Mouse (Mus musculus) thymus, adult 18-20 months (tissue): ENCODE data around the gene Gm8947.
"Not testable (repeated sequence)": the region's sequence is repeated elsewhere in the genome, so short reads cannot be mapped to it uniquely, and the experiment has no call there.

Source experiments
- DNase-seq, 2 experiments: peaks; one replicate each; pipeline ENCODE4 v3.0.0; 2022; ENCODE audit warnings: mixed read lengths in 2 of 2

Gene Gm8947

DNA sequence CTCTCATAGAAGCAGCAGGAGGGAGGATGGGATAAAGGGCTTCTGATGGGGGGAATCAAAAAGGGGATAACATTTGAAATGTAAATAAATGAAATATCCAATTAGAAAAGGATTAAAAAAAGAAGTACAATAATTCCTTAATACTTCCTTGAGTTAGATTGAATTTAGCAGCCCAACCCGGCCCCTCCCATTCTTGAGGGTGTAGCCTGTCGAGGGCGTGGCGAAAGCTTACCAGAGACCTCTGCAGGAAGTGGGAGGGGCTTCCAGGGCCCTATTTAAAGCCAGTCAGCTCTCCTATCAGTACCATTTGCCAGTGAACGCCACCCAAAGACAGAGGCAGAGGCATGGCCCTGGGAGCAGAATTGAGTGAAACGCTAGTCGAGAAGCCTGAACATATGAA lies 9.9 kb upstream of the Gm8947 start, which contains the start of gene Gm47985:
TSS of gene Gm47985 (plus strand) at position 272 of the 400 bp plus-strand sequence.
- DNase-seq: not testable (repeated sequence)

DNA sequence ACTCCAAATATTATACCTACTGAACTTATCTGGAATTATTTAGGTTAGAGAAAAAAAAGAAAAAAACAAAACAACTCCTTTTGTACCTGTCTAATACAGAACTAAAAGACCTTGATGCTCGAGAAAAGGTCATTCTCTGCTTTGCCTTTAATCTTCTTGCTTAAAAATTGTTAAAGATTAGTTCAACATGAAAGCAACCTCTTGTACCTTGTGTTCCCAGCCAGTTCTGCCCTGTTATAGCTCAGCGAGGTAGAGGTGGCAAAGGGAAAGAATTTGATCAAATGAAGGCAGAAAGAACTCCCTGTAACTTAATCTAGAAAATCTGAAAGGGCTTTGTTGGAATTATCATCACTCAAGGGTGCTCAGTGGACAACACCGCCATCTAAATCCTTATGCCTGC lies 6.0 kb upstream of the Gm8947 start:
- not testable (repeated sequence) for DNase-seq

GRCm38 (mm10) chr1:151186879-151187424 lies 5.2 kb upstream of the Gm8947 start:
- not testable (repeated sequence) for DNase-seq

GRCm38 (mm10) chr1:151188469-151188868 lies 3.7 kb upstream of the Gm8947 start:
- no peak for DNase-seq

DNA sequence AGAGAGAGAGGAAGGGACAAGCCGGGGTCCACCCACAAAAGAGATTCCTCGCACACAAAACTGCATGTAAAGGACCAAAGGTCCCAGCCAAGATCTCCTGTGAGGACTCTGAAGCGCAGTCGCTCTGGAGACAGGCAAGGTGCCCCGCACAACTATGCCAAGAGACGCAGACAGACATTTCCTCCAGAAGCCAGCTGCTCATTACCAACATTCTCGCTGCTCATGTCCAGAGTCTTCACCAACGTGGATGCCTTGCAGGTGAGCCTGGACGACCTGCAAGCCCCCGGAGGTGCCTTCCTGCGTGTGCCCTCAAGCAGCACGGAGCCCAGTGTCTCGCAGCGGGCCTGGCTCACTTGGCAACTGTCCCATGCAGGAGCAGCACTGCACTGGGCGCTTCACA lies 563 bp downstream of the Gm8947 start:
- not testable (repeated sequence) for DNase-seq

DNA sequence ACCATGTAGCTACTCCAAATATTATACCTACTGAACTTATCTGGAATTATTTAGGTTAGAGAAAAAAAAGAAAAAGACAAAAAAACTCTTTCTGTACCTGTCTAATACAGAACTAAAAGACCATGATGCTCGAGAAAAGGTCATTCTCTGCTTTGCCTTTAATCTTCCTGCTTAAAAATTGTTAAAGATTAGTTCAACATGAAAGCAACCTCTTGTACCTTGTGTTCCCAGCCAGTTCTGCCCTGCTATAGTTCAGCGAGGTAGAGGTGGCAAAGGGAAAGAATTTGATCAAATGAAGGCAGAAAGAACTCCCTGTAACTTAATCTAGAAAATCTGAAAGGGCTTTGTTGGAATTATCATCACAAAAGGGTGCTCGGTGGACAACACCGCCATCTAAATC lies 3.8 kb downstream of the Gm8947 start:
- DNase-seq: not testable (repeated sequence)

GRCm38 (mm10) chr1:151196690-151197089 lies 4.5 kb downstream of the Gm8947 start:
- not testable (repeated sequence) for DNase-seq

GRCm38 (mm10) chr1:151198120-151198519 lies 5.9 kb downstream of the Gm8947 start, which contains the start of gene Gm47995:
Gm47995 (plus strand) TSS chr1:151198448.
- not testable (repeated sequence) for DNase-seq

- DNase-seq: not testable (repeated sequence)
Observed at GRCm38 (mm10) chr1:151200620-151201019, 8.4 kb downstream of the Gm8947 start.

DNA sequence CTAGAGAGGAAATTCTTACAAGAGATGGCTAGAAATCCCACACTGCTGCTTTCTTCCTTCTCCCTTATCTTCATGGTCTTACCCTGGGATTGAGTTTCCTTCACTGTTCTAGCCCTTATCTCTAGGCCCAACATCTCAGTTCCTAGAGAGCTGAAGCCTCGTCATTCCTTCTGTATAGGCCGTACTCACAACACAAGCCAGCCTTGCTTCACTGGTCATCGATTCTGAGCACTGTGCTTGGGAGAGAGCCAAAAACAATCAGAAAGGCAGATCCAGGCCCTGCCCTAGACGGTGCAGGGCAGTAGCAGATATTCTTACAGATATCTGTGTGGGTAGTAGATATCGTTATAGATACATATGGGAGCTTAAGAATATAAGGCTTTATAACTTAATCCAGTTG lies 10.6 kb downstream of the Gm8947 start:
- not testable (repeated sequence) for DNase-seq

GRCm38 (mm10) chr1:151203818-151204217 lies 11.6 kb downstream of the Gm8947 start, which contains the start of gene 3110040M04Rik:
3110040M04Rik (plus strand) TSS chr1:151204121.
- not testable (repeated sequence) for DNase-seq

DNA sequence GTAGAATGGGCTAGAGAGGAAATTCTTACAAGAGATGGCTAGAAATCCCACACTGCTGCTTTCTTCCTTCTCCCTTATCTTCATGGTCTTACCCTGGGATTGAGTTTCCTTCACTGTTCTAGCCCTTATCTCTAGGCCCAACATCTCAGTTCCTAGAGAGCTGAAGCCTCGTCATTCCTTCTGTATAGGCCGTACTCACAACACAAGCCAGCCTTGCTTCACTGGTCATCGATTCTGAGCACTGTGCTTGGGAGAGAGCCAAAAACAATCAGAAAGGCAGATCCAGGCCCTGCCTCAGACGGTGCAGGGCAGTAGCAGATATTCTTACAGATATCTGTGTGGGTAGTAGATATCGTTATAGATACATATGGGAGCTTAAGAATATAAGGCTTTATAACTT lies 16.3 kb downstream of the Gm8947 start:
- not testable (repeated sequence) for DNase-seq

DNA sequence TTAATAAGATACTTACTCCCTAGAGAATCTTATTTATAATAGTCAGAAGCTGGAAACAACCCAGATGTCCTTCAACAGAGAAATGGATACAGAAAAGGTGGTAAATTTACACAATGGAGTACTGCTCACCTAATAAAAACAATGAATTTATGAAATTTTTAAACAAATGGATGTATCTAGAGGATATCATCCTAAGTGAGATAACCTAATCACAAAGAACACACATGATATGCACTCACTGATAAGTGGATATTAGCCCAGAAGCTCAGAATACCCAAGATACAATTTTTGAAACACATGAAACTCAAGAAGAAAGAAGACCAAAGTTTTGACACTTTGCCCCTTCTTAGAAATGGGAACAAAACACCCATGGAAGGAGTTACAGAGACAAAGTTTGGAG lies 16.8 kb downstream of the Gm8947 start:
- not testable (repeated sequence) for DNase-seq

- peak in 1 of 2 experiments; percentile 8 for DNase-seq
Observed at GRCm38 (mm10) chr1:151209824-151210355, 17.7 kb downstream of the Gm8947 start, which contains the start of gene Gm47996. Gm47996 (plus strand) TSS chr1:151210131.

GRCm38 (mm10) chr1:151211666-151212065 lies 19.5 kb downstream of the Gm8947 start:
- DNase-seq: not testable (repeated sequence)

DNA sequence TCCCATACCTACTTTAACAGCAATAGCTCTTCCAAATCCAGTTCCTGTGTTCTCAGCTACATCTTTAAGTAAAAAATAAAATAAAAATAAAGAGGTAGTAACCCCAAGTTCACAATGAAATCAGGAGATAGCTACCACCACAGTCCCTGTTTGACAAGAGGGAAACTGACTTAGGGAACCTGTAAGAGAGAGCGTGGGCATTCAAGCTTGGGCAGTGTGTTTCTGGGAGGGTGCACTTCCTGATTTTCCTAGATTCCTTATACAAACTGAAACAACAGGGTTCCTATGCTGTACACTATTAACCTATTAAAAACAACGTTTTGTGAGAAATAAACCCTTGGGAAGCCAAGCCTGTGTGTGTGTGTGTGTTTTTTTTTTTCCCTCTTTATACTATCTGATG lies 22.7 kb downstream of the Gm8947 start:
- DNase-seq: no peak

DNA sequence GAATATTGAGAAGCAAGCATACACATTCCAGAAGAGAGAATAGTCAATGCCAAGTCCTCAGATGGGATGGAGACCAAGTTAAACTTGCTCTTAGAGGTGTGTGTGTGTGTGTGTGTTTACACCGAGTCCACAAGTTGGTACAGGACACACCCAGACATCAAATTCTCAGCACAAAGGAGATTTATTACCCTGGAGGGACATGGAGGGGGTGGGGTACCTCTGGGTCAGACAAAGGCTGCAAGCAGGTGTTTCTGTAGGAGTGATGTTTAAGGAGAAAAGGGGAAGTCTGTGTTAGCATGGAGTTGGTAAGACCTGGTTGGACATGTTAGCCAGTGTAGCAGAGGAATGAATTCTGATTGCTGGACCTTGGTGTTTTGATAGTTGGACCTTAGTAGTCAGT lies 23.8 kb downstream of the Gm8947 start:
- no peak for DNase-seq

- DNase-seq: no peak
Observed at GRCm38 (mm10) chr1:151216417-151216816, 24.2 kb downstream of the Gm8947 start.

DNA sequence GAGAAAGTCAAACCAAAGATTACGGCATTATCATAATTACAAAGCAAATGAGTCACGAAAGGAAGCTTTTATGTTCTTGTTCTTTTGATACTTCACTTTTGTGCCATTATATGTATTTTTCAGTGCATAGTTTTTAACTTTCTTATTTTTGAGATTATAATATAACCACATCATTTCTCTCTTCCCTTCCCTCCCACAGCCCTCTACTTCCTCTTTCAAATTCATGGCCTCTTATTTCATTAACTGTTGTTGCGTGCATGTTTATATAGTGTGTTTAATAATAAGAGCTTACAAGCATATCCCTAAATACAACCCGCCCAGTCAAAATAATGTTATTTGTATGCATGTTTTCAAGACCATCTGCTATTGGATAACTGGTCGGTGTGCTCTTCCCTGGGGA lies 26.9 kb downstream of the Gm8947 start:
- no peak for DNase-seq

DNA sequence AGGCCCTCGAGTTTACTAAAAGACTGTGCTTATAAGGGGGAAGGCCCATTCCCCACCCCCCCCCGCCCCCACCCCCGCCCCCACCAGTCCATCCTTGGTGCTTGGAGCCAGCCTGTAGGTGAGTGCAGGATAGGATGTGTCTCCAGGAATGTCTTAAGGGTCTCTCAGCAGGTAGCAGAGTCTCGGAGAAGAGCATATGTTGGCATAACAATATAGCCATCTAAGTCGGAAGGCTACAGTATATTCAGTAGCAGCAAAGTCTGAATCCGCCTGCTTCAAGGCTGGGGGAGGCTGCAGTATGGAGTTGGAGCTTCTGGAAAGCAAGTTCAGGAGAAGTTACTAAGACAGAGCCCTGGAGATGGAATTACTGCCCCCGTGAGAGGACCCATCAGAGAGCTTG lies 27.9 kb downstream of the Gm8947 start:
- DNase-seq: no peak

- DNase-seq: no peak
Observed at GRCm38 (mm10) chr1:151222561-151223267, 30.5 kb downstream of the Gm8947 start.

- DNase-seq: no peak
Observed at GRCm38 (mm10) chr1:151223377-151223776, 31.2 kb downstream of the Gm8947 start.

GRCm38 (mm10) chr1:151224536-151224935 lies 32.4 kb downstream of the Gm8947 start:
- no peak for DNase-seq

GRCm38 (mm10) chr1:151227506-151227905 lies 35.3 kb downstream of the Gm8947 start:
- no peak for DNase-seq
